Mouse (Mus musculus): ENCODE measurements around the gene Vps35. TPM values are rescaled to one million over a fixed set of nuclear protein-coding genes. Genes with fewer than 3 reads are reported as not detected.

The Vps35 gene
- total RNA-seq, 4 experiments from 2014 or later: 66.9 to 68.9 (median 67.8) TPM

Other genes with a start within 250 kb of the Vps35 start
- gene Fbxw9, start 239.7 kb downstream of the Vps35 start, total RNA-seq (2022): 1 to 10 TPM; 2.9 to 4.0 (median 3.3) TPM
- not detected for gene Gm5741, start 231.8 kb downstream of the Vps35 start, total RNA-seq (2022)
- 10 to 100 TPM; 32.7 to 36.4 (median 35.5) TPM for gene Dhps, start 228.0 kb downstream of the Vps35 start, total RNA-seq (2022)
- 10 to 100 TPM; 40.8 to 45.3 (median 43.6) TPM for gene Wdr83os, start 219.1 kb downstream of the Vps35 start, total RNA-seq (2022)
- 10 to 100 TPM; 26.6 to 32.4 (median 30.0) TPM for gene Wdr83, start 218.5 kb downstream of the Vps35 start, total RNA-seq (2022)
- gene Man2b1, start 216.5 kb downstream of the Vps35 start, total RNA-seq (2022): 10 to 100 TPM; 21.9 to 36.3 (median 26.3) TPM
- gene Zfp791, start 176.7 kb downstream of the Vps35 start, total RNA-seq (2022): 1 to 10 TPM; 2.1 to 3.0 (median 2.7) TPM
- gene Cks1brt, start 147.9 kb downstream of the Vps35 start, total RNA-seq (2022): not detected
- gene Olfr371, start 73.8 kb downstream of the Vps35 start, total RNA-seq (2022): not detected
- 1 to 10 TPM; 5.0 to 7.0 (median 5.3) TPM for gene Orc6, start 170 bp downstream of the Vps35 start, total RNA-seq (2022)
- gene Mylk3, start 86.5 kb upstream of the Vps35 start, total RNA-seq (2022): 100 to 1,000 TPM; 470 to 539 (median 495) TPM
- gene 4921524J17Rik, start 133.0 kb upstream of the Vps35 start, total RNA-seq (2022): 10 to 100 TPM; 13.9 to 17.5 (median 16.3) TPM
- 10 to 100 TPM; 28.6 to 35.9 (median 32.9) TPM for gene Gpt2, start 192.8 kb upstream of the Vps35 start, total RNA-seq (2022)

Data from heart, adult 8-10 months (tissue).